ENCODE assay signal across 20 mouse cellular contexts in the genomic region with DNA sequence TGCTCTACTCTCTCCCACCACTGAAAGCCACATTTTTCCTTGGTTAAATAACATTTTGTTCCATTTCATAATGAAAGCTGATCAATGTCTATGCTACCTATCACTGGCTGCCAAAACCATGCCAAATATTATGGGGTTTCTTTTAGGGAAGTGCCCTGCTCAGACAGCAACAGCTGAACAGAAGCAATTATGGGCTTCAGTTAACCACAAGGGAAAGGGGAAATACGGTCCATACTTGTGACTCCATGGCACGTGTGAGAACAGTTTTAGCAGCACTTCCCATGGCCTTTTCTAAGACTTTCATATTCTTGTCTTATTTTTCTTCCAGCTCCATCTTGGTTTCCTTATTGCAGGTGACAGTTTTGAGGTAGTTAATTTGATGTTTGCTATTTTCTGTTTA. TPM values are rescaled to one million over a fixed set of nuclear protein-coding genes. Genes with fewer than 3 reads are reported as not detected.
DNase-seq lines count a peak whose midpoint lies in the region; ATAC-seq lines count a peak whose summit lies in the region.
"Had no signal": no experiment of that assay in that cellular context is flagged by ENCODE, and none has a peak within 500 bp of the region (broad histone marks: within the 10 kb centered on the region; RNA-seq: fewer than 3 reads in every experiment).

No protein-coding gene starts in this region.

- peaks cover 10% of the 10 kb centered on the region; the same call in 1 of the 2 replicates for H3K79me2 ChIP-seq in macrophage (ENCODE audit: inconsistent target)

- peak overlapping the region; percentile 74 for H3K27ac ChIP-seq in macrophage
- no peak overlapping the region for H3K27ac ChIP-seq in hindbrain, embryonic 16.5 days (ENCODE audit: low read depth, low read length)
- H3K27ac ChIP-seq: embryonic facial prominence, embryonic 12.5 days; hindbrain, embryonic 15.5 days; liver, embryonic 15.5 days; midbrain, embryonic 10.5 days had no signal

- H3K4me2 ChIP-seq in hindbrain, embryonic 16.5 days (ENCODE audit: low read length), result no peak overlapping the region
- H3K4me2 ChIP-seq: embryonic facial prominence, embryonic 12.5 days; hindbrain, embryonic 15.5 days; liver, embryonic 15.5 days had no signal

- no peak for ATAC-seq in hindbrain, embryonic 16.5 days

- no peaks in the 10 kb centered on the region for H3K9me3 ChIP-seq in hindbrain, embryonic 16.5 days (ENCODE audit: control insufficient read depth, low read length)
- H3K9me3 ChIP-seq: embryonic facial prominence, embryonic 12.5 days; hindbrain, embryonic 15.5 days; liver, embryonic 15.5 days; midbrain, embryonic 10.5 days had no signal

- H3K27me3 ChIP-seq in hindbrain, embryonic 16.5 days (replicated peaks; ENCODE audit: control insufficient read depth, insufficient read depth, low read length), result no peaks in the 10 kb centered on the region
- H3K27me3 ChIP-seq: embryonic facial prominence, embryonic 12.5 days; hindbrain, embryonic 15.5 days had no signal

- H3K4me3 ChIP-seq in macrophage (ENCODE audit: inconsistent target), result no peak overlapping the region
- H3K4me3 ChIP-seq in hindbrain, embryonic 16.5 days (ENCODE audit: low read length), result no peak overlapping the region
- H3K4me3 ChIP-seq: embryonic facial prominence, embryonic 12.5 days; hindbrain, embryonic 15.5 days; liver, embryonic 15.5 days; midbrain, embryonic 10.5 days; myocyte had no signal

- 0% methylated on average over 2 of the region's 2 CpGs for WGBS in macrophage (ENCODE audit: missing documents)
- WGBS in hindbrain, embryonic 16.5 days, result 68% methylated on average over 2 of the region's 2 CpGs

- no peaks in the 10 kb centered on the region for H3K4me1 ChIP-seq in hindbrain, embryonic 16.5 days (ENCODE audit: control insufficient read depth, insufficient read depth, low read depth, low read length)
- H3K4me1 ChIP-seq: embryonic facial prominence, embryonic 12.5 days had no signal

- peak; percentile 33 for DNase-seq in lung, postnatal 25 days (ENCODE audit: low spot score)
- no peak for DNase-seq in lung, adult 18-20 months
- peak; percentile 21 for DNase-seq in adipocyte (ENCODE audit: low spot score)
- no peak for DNase-seq in thymus, postnatal 4 days
- no peak for DNase-seq in spleen, adult 18-20 months
- DNase-seq: cerebellum, adult 11-12 months; cerebellum, postnatal 36 days; kidney, adult 11 months; kidney, postnatal 25 days; left cerebral cortex, postnatal 4 days; right cerebral cortex, adult 18-20 months; thymus, adult 2 months had no signal

- H3K36me3 ChIP-seq in macrophage (ENCODE audit: inconsistent target), result no peaks in the 10 kb centered on the region
- H3K36me3 ChIP-seq in hindbrain, embryonic 16.5 days (ENCODE audit: control insufficient read depth, insufficient read depth, low read length), result no peaks in the 10 kb centered on the region
- H3K36me3 ChIP-seq: embryonic facial prominence, embryonic 12.5 days; hindbrain, embryonic 15.5 days; liver, embryonic 15.5 days; midbrain, embryonic 10.5 days had no signal

- no peak overlapping the region for H3K9ac ChIP-seq in hindbrain, embryonic 16.5 days (ENCODE audit: low read depth, low read length)
- H3K9ac ChIP-seq: embryonic facial prominence, embryonic 12.5 days; hindbrain, embryonic 15.5 days; liver, embryonic 15.5 days had no signal

RNA-seq across cellular contexts. Expression of a gene that starts 3.6 kb away (rescaled TPM):
- total RNA-seq in macrophage (2018; cell fraction: chromatin; rRNA removed), result 100 to 1,000 TPM in 1 of 26 experiments, 10 to 100 TPM in 21, 1 to 10 TPM in 4; 1.7 to 124 (median 34.1) TPM
- 100 to 1,000 TPM in 18 of 26 experiments, 10 to 100 TPM in 8; 36.2 to 520 (median 218) TPM for total RNA-seq in macrophage (2018; cell fraction: cytosol; rRNA removed)
- 100 to 1,000 TPM in 15 of 26 experiments, 10 to 100 TPM in 10, 1 to 10 TPM in 1; 6.2 to 508 (median 112) TPM for total RNA-seq in macrophage (2018; cell fraction: nucleus; rRNA removed)
- polyA plus RNA-seq in macrophage (2018), result 7.2 to 99.9 TPM (median 13.6 TPM) in 3 replicates
- 0.76 and 0.79 TPM in 2 replicates for polyA plus RNA-seq in hindbrain, embryonic 16.5 days (2015; fragmentation: Nextera tagmentation; extraction: Ambion mirVana)
- total RNA-seq: layer of hippocampus, postnatal 10 days had no signal

RNA-seq across cellular contexts. Expression of a gene that starts 35.0 kb away (rescaled TPM):
- total RNA-seq in macrophage (2018; cell fraction: chromatin; rRNA removed), result under 1 TPM in 6 of 26 experiments, not detected in 20; 0.13 to 0.28 (median 0.24) TPM
- under 1 TPM; 0.03 to 0.19 (median 0.07) TPM for total RNA-seq in macrophage (2018; cell fraction: cytosol; rRNA removed)
- under 1 TPM in 15 of 26 experiments, not detected in 11; 0.10 to 0.26 (median 0.15) TPM for total RNA-seq in macrophage (2018; cell fraction: nucleus; rRNA removed)
- polyA plus RNA-seq in macrophage (2018), result 0.07 to 0.09 TPM in 2 of 3 replicates, not detected in the other
- 1.0 and 1.1 TPM in 2 replicates for polyA plus RNA-seq in hindbrain, embryonic 16.5 days (2015; fragmentation: Nextera tagmentation; extraction: Ambion mirVana)

Comparison
In these comparisons a context has a peak if more than half of its experiments do, and no peak if none do; other contexts are left out.
1. DNase-seq: peak in lung, postnatal 25 days (single experiment) and adipocyte (single experiment); none in lung, adult 18-20 months (0 of 2), thymus, postnatal 4 days (single experiment) and spleen, adult 18-20 months (0 of 2).